Mouse (Mus musculus) midbrain, embryonic 11.5 days (tissue): Measurements from ENCODE around the gene Sema4g. TPM values are rescaled to one million over a fixed set of nuclear protein-coding genes. Genes with fewer than 3 reads are reported as not detected.
A peak's percentile ranks its signal among the peaks of the same experiment; 100 is the strongest.

Experiments
- ATAC-seq: fragments of 200-750 bp; cut with Nextera tagmentation; 2 replicates; pipeline ENCODE4 v1.8.0; 2017; ENCODE audit warnings: moderate TSS enrichment, moderate library complexity; ENCODE audit not compliant: low FRiP score
- DNase-seq: peaks from one replicate; pipeline ENCODE4 v3.0.0; 2015; ENCODE audit warnings: low spot score; ENCODE audit errors: missing footprints
- H3K27ac ChIP-seq: fragments of 300-500 bp; sonication (generic); 2 replicates; pipeline ENCODE4 v1.5.1; 2014; ENCODE audit warnings: low read depth, low read length
- H3K27me3 ChIP-seq: fragments of 300-500 bp; sonication (generic); 2 replicates; pipeline ENCODE4 v1.6.1; 2014; ENCODE audit warnings: mild to moderate bottlenecking, low read length, moderate library complexity, mixed read lengths; ENCODE audit not compliant: control insufficient read depth, insufficient read depth
- H3K36me3 ChIP-seq: fragments of 300-500 bp; sonication (generic); 2 replicates; pipeline ENCODE4 v1.6.1; 2014; ENCODE audit warnings: mild to moderate bottlenecking, low read length, moderate library complexity, mixed read lengths; ENCODE audit not compliant: control insufficient read depth, insufficient read depth
- H3K4me1 ChIP-seq: fragments of 300-500 bp; sonication (generic); 2 replicates; pipeline ENCODE4 v1.6.1; 2014; ENCODE audit warnings: low read length; ENCODE audit not compliant: control insufficient read depth, insufficient read depth
- H3K4me2 ChIP-seq: fragments of 300-500 bp; sonication (generic); 2 replicates; pipeline ENCODE4 v1.6.1; 2014; ENCODE audit warnings: mild to moderate bottlenecking, moderate library complexity
- H3K4me3 ChIP-seq: fragments of 300-500 bp; sonication (generic); 2 replicates; pipeline ENCODE4 v1.5.1; 2014; ENCODE audit warnings: low read depth, low read length
- H3K9ac ChIP-seq: fragments of 300-500 bp; sonication (generic); 2 replicates; pipeline ENCODE4 v1.6.1; 2014; ENCODE audit warnings: low read length
- H3K9me3 ChIP-seq: fragments of 300-500 bp; sonication (generic); 2 replicates; pipeline ENCODE4 v1.6.1; 2016; ENCODE audit warnings: low read length; ENCODE audit not compliant: control insufficient read depth
- WGBS: fragments of 180-500 bp; shearing (Covaris S2); extraction: QIAGEN DNeasy Blood & Tissue Kit; methylation state at CpG from one replicate; pipeline ENCODE4 v1.1.7; 2014; 5-methylcytosine and 5-hydroxymethylcytosine counted together
- polyA plus RNA-seq: library from polyadenylated mRNA; unstranded; fragments of >200 nt; fragmentation: Nextera tagmentation; extraction: Ambion mirVana; gene quantifications from 2 replicates; pipeline ENCODE4 v1.2.1, GENCODE M21; 2014

Gene Sema4g
- polyA plus RNA-seq, 1 experiment from 2014 or later: 4.7 TPM

GRCm38 (mm10) chr19:45010646-45011045 is 21.7 kb downstream of the Sema4g start:
- DNase-seq (no peak), ATAC-seq (no peak)
- H3K4me1 ChIP-seq: peaks cover 17% of the 10 kb centered on the region
- H3K4me2 ChIP-seq: no peak overlapping the region
- H3K27ac ChIP-seq: no peak overlapping the region
- no peak overlapping the region for H3K4me3 ChIP-seq
- no peak overlapping the region for H3K9ac ChIP-seq
- no peaks in the 10 kb centered on the region for H3K9me3 ChIP-seq
- H3K36me3 ChIP-seq: peaks cover 7% of the 10 kb centered on the region
- 94% methylated on average over 4 of the region's 4 CpGs for WGBS
- H3K27me3 ChIP-seq: no peaks in the 10 kb centered on the region

GRCm38 (mm10) chr19:45012219-45012618 is 23.3 kb downstream of the Sema4g start:
- H3K4me3 ChIP-seq: no peak overlapping the region
- H3K9ac ChIP-seq: no peak overlapping the region
- peak overlapping the region; percentile 48; the same call in 1 of the 2 replicates for H3K27ac ChIP-seq
- H3K4me2 ChIP-seq: no peak overlapping the region
- DNase-seq (no peak), ATAC-seq (no peak)
- WGBS: 86% methylated on average over 8 of the region's 8 CpGs
- no peaks in the 10 kb centered on the region for H3K27me3 ChIP-seq
- no peaks in the 10 kb centered on the region for H3K9me3 ChIP-seq
- peaks cover 7% of the 10 kb centered on the region for H3K36me3 ChIP-seq
- H3K4me1 ChIP-seq: peaks cover 26% of the 10 kb centered on the region

- H3K27ac ChIP-seq: peak overlapping the region; percentile 48; the same call in 1 of the 2 replicates
- 39% methylated on average over 6 of the region's 6 CpGs for WGBS
- no peaks in the 10 kb centered on the region for H3K27me3 ChIP-seq
- H3K4me1 ChIP-seq: peaks cover 24% of the 10 kb centered on the region
- no peak for ATAC-seq
- no peaks in the 10 kb centered on the region for H3K9me3 ChIP-seq
- no peak overlapping the region for H3K4me2 ChIP-seq
- DNase-seq: no peak
- peaks cover 7% of the 10 kb centered on the region for H3K36me3 ChIP-seq
- H3K9ac ChIP-seq: no peak overlapping the region
- no peak overlapping the region for H3K4me3 ChIP-seq
Measured at GRCm38 (mm10) chr19:45012636-45013035, 23.7 kb downstream of the Sema4g start.

GRCm38 (mm10) chr19:45013581-45014225 is 24.8 kb downstream of the Sema4g start:
- no peak for ATAC-seq
- Histone ChIP-seq H3K9ac (no peak overlapping the region), H3K9me3 (no peaks in the 10 kb centered on the region), H3K27ac (no peak overlapping the region), H3K4me2 (no peak overlapping the region), H3K36me3 (peaks cover 7% of the 10 kb centered on the region), H3K4me1 (peaks cover 24% of the 10 kb centered on the region), H3K27me3 (no peaks in the 10 kb centered on the region), H3K4me3 (no peak overlapping the region)
- DNase-seq: peak; percentile 84
- WGBS: 69% methylated on average over 6 of the region's 6 CpGs

- H3K4me1 ChIP-seq: peaks cover 31% of the 10 kb centered on the region
- H3K9me3 ChIP-seq: no peaks in the 10 kb centered on the region
- peak within 1 kb of the TSS; percentile 96 for H3K9ac ChIP-seq
- H3K27ac ChIP-seq: peak within 1 kb of the TSS; percentile 20; the same call in 1 of the 2 replicates
- peak within 1 kb of the TSS; percentile 83 for H3K4me2 ChIP-seq
- no peak for ATAC-seq
- 12% methylated on average over 9 of the region's 10 CpGs for WGBS
- peaks cover 7% of the 10 kb centered on the region for H3K36me3 ChIP-seq
- no peaks in the 10 kb centered on the region for H3K27me3 ChIP-seq
- peak; percentile 87 for DNase-seq
- peak within 1 kb of the TSS; percentile 75 for H3K4me3 ChIP-seq
Measured at GRCm38 (mm10) chr19:45014335-45014971, 25.6 kb downstream of the Sema4g start, which contains the start of gene Lzts2. Gene Lzts2 (plus strand): TSS chr19:45014414.

GRCm38 (mm10) chr19:45014981-45015402 is 26.1 kb downstream of the Sema4g start:
- Histone ChIP-seq H3K4me3 (peak overlapping the region; percentile 75), H3K27me3 (no peaks in the 10 kb centered on the region), H3K4me2 (peak overlapping the region; percentile 83), H3K27ac (peak overlapping the region; percentile 20; the same call in 1 of the 2 replicates), H3K9ac (peak overlapping the region; percentile 96), H3K9me3 (no peaks in the 10 kb centered on the region), H3K36me3 (peaks cover 6% of the 10 kb centered on the region), H3K4me1 (peaks cover 33% of the 10 kb centered on the region)
- DNase-seq (peak; percentile 94), ATAC-seq (no peak)
- WGBS: under 1% methylated on average over 22 of the region's 25 CpGs

GRCm38 (mm10) chr19:45015518-45016281 is 26.8 kb downstream of the Sema4g start:
- ATAC-seq (no peak), DNase-seq (peak; percentile 95)
- peaks cover 39% of the 10 kb centered on the region for H3K4me1 ChIP-seq
- H3K4me2 ChIP-seq: peak overlapping the region; percentile 83
- H3K9me3 ChIP-seq: no peaks in the 10 kb centered on the region
- under 1% methylated on average over 34 of the region's 34 CpGs for WGBS
- H3K27me3 ChIP-seq: no peaks in the 10 kb centered on the region
- H3K4me3 ChIP-seq: peak overlapping the region; percentile 75
- no peaks in the 10 kb centered on the region; the same call in 1 of the 2 replicates for H3K36me3 ChIP-seq
- H3K27ac ChIP-seq: peak overlapping the region; percentile 96
- peak overlapping the region; percentile 96 for H3K9ac ChIP-seq

GRCm38 (mm10) chr19:45016341-45017215 is 27.7 kb downstream of the Sema4g start:
- Histone ChIP-seq H3K4me3 (peak overlapping the region; percentile 75), H3K27me3 (no peaks in the 10 kb centered on the region), H3K36me3 (no peaks in the 10 kb centered on the region; the same call in 1 of the 2 replicates), H3K9me3 (no peaks in the 10 kb centered on the region), H3K4me1 (peaks cover 47% of the 10 kb centered on the region), H3K27ac (peak overlapping the region; percentile 96), H3K4me2 (peak overlapping the region; percentile 83), H3K9ac (peak overlapping the region; percentile 96)
- DNase-seq: no peak
- peak; percentile 20; the same call in 1 of the 2 replicates for ATAC-seq
- WGBS: 3% methylated on average over 17 of the region's 18 CpGs
